Mouse (Mus musculus) embryonic fibroblast, embryonic 13.5 days (primary cell): Measurements from ENCODE around the gene Kat7. TPM values are rescaled to one million over a fixed set of nuclear protein-coding genes. Genes with fewer than 3 reads are reported as not detected.

Experiments
- H3K27ac ChIP-seq: 2 replicates; pipeline ENCODE4 v1.5.1; 2012; ENCODE audit warnings: low read length, control low read depth, inconsistent platforms; ENCODE audit not compliant: insufficient read depth
- H3K4me1 ChIP-seq: 2 replicates; pipeline ENCODE4 v1.6.1; 2011; ENCODE audit warnings: low read length; ENCODE audit not compliant: control insufficient read depth, insufficient read depth
- H3K4me3 ChIP-seq: 2 replicates; pipeline ENCODE4 v1.5.1; 2011; ENCODE audit warnings: mild to moderate bottlenecking, control low read depth, low read length; ENCODE audit not compliant: insufficient read depth
- CTCF ChIP-seq: IDR thresholded peaks from 2 replicates; pipeline ENCODE4 v1.5.1; 2011; ENCODE audit warnings: mild to moderate bottlenecking, control low read depth, low read length, moderate library complexity, borderline replicate concordance; ENCODE audit not compliant: insufficient read depth
- POLR2A ChIP-seq: IDR thresholded peaks from 2 replicates; pipeline ENCODE4 v1.6.1; 2011; ENCODE audit warnings: low read depth, mild to moderate bottlenecking, control low read depth, low read length, moderate library complexity
- polyA plus RNA-seq: library from polyadenylated mRNA; stranded (reverse); fragments of >200 nt; gene quantifications from 2 replicates; pipeline ENCODE4 v1.2.4, GENCODE M21; 2011; ENCODE audit warnings: low read depth; ENCODE audit not compliant: missing spikeins, insufficient read length

Kat7 gene
- polyA plus RNA-seq, 1 experiment = 58.4 TPM

- Histone ChIP-seq H3K4me3 (no peak overlapping the region), H3K4me1 (peaks cover 2% of the 10 kb centered on the region; the same call in 1 of the 2 replicates), H3K27ac (no peak overlapping the region)
- TF ChIP-seq POLR2A (no peak), CTCF (no peak)
Measured at GRCm38 (mm10) chr11:95334448-95335060, 24.5 kb upstream of the Kat7 start.

GRCm38 (mm10) chr11:95333805-95334204, 23.8 kb upstream of the Kat7 start:
- no peak overlapping the region for H3K27ac ChIP-seq

DNA sequence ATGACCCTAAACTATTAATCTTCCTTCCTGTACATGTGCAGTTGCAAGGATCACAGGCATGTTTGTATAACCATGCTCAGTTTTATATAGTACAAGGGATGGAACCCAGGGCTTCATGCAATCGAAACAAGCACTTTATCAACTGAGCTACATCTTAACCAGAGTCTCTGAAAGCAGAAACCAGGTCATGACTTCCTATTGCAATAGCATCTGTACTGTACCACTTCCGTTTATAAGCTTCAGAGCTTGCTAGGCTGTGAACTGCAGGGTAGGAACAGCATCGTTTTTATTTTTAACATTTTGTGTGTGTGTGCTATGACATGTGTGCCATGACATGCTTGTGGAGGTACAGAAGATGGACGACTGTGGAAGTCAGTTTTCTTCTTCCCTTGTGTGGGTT, 23.2 kb upstream of the Kat7 start:
- no peak for TF ChIP-seq CTCF
- TF ChIP-seq POLR2A = no peak
- H3K4me3 ChIP-seq = no peak overlapping the region
- H3K27ac ChIP-seq = no peak overlapping the region
- no peaks in the 10 kb centered on the region for H3K4me1 ChIP-seq

More at GRCm38 (mm10) chr11:95333805-95334204, 23.8 kb upstream of the Kat7 start:
- TF ChIP-seq POLR2A (no peak), CTCF (no peak)
- Histone ChIP-seq H3K4me1 (0 out of 2 replicates have a peak, but pooled peaks cover 2% of the 10 kb centered on the region), H3K4me3 (no peak overlapping the region)

DNA sequence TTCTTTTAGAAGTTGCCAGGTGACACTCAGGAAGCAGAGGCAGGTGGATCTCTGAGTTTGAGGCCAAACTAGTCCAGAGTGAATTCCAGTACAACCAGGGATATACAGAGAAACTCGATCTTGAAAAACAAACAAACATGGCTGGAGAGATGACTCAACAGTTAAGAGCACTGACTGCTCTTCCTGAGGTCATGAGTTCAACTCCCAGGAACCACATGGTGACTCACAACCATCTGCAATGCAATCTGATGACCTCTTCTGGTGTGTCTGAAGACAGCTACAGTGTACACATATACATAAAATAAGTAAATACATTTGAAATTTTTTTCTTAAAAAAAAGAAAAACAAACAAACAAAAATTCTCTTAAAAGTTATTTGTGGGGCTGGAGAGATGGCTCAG, 20.6 kb upstream of the Kat7 start:
- Histone ChIP-seq H3K27ac (no peak overlapping the region), H3K4me1 (no peaks in the 10 kb centered on the region), H3K4me3 (no peak overlapping the region)
- TF ChIP-seq CTCF (no peak), POLR2A (no peak)

DNA sequence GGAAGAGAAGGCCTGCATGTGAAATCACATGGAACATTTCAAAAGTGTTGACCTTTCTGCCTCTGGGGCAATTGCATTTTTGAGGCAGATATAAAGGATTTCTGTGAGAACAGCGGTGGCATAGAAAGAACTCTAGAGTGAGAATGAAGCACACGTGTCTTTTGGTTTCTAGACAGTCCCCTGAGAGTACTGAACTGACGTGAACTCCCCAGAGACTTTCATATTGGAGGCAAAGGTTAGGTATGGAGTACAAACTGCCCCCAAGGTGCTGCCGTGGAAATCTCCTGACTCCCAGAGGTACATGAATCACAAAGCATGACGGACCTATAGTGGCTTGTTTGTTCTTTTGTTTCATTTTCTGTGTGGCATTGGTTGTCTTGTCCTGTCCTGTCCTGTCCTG, 18.6 kb upstream of the Kat7 start:
- Histone ChIP-seq H3K27ac (no peak overlapping the region), H3K4me1 (no peaks in the 10 kb centered on the region), H3K4me3 (no peak overlapping the region)
- TF ChIP-seq POLR2A (no peak), CTCF (no peak)

GRCm38 (mm10) chr11:95326243-95326642, 16.2 kb upstream of the Kat7 start:
- TF ChIP-seq POLR2A = no peak
- no peak for TF ChIP-seq CTCF
- no peak overlapping the region for H3K4me3 ChIP-seq
- no peak overlapping the region for H3K27ac ChIP-seq
- H3K4me1 ChIP-seq = no peaks in the 10 kb centered on the region

DNA sequence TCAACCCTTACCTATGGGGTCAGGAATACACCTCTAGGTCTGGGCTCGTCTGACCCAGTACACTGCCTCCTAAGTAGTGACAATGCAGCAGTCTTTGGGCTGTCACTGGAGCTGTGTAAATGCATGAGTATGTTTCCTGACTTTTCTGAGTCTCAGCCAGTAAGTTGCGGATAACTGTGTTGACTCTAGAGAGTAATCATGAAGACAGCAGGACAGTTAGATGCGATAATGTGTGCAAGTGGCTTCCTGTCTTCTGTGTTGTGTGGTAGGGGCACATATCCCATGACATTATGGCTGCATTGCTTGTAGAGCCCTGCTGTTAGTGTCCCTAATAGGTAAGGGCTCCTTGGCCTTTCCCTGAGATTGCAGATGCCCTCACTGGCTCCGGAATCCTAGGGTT, 15.8 kb upstream of the Kat7 start:
- H3K4me1 ChIP-seq = no peaks in the 10 kb centered on the region
- no peak for TF ChIP-seq CTCF
- no peak overlapping the region for H3K27ac ChIP-seq
- no peak overlapping the region for H3K4me3 ChIP-seq

DNA sequence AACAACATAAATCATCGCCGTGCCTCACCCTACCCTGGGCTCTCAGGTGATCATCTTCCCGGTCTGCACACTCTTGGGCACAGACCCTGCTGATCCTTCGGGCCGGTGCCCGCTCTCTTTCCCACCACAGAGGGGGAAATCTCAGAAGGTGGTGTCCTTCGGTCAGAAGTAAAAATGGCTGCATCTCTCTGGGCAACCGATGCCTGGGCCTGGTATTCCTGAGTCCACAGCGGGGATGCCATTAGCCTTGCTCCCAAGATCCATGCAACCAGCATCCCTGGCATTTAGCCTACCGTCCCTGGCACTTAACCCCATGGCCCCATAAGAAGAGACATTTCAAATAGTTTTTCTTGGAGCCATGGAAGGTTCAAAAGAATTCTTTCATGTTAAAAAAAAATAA, 14.1 kb upstream of the Kat7 start:
- TF ChIP-seq POLR2A (no peak), CTCF (no peak)
- no peak overlapping the region for H3K4me3 ChIP-seq
- no peaks in the 10 kb centered on the region for H3K4me1 ChIP-seq
- no peak overlapping the region for H3K27ac ChIP-seq

DNA sequence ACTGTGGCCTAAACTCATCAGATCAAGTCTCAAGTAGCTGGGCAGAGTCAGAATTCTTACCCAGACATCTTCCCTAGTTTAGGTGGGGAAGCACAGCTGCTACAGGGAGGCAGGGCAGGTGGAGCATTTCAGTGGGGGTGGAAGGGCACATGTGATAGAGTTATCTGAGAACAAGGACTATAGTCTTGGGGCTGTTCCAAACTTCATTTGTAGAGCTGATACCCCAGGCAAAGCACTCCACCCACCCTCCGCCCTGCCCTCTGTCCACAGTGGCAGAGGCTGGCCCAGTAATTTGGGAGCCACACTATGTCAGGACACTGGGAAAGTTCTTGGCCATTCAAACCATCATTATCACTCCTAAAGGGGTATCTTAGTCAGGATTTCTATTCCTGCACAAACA, 10.0 kb upstream of the Kat7 start:
- Histone ChIP-seq H3K4me3 (no peak overlapping the region), H3K4me1 (no peaks in the 10 kb centered on the region), H3K27ac (no peak overlapping the region)
- TF ChIP-seq POLR2A (no peak), CTCF (no peak)

DNA sequence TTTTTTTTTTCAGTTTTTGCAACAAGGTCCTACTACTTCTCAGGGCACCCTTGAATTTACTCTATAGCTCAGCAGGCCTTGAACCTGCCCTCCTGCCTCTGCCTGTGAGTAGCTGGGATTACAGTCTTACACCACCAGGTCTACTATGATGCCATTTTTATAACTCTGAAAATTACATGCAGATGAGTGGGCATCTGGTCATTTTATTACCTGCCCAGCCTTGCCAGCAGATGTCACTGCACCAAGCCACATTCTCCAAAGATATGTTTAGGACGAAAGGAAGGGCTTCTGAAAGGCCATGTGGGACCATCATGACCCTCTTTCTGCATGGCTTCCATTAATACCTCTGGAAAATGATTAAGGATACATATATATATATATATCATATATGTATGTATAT, 9.5 kb upstream of the Kat7 start:
- TF ChIP-seq POLR2A (no peak), CTCF (no peak)
- Histone ChIP-seq H3K27ac (no peak overlapping the region), H3K4me3 (no peak overlapping the region), H3K4me1 (no peaks in the 10 kb centered on the region)

DNA sequence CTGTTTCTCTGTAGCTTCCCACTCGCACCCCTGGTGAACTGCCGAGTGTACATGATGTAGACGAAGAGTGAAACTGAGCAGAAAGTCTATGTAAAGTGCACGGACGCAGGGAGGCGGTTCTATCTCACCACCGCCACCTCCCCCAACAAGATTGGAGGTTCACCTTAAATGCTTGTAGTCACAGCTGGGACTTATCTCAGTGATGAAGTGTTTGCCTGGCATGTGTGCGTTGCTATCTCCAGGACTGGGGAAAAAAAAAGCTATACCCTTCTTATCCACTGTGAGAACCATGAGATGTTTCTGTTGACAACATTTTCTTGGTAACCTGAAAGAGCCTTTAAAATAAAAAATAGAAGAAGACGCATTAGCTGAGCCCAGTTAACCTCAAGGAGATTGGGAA, 8.1 kb upstream of the Kat7 start:
- Histone ChIP-seq H3K4me1 (no peaks in the 10 kb centered on the region), H3K27ac (no peak overlapping the region), H3K4me3 (no peak overlapping the region)
- TF ChIP-seq POLR2A (no peak), CTCF (no peak)
